Mouse (Mus musculus): ENCODE data around the gene Cib3.
A peak's percentile ranks its signal among the peaks of the same experiment; 100 is the strongest.

Cib3 gene

GRCm38 (mm10) chr8:72210222-72210621 is 2.4 kb downstream of the Cib3 start:
- no peak for DNase-seq (ENCODE audit: low read depth)

GRCm38 (mm10) chr8:72208582-72208981 is 4.1 kb downstream of the Cib3 start:
- no peak for DNase-seq (ENCODE audit: low read depth)

- no peak for DNase-seq (ENCODE audit: low read depth)
Measured at GRCm38 (mm10) chr8:72197997-72198396, 14.6 kb downstream of the Cib3 start.

GRCm38 (mm10) chr8:72192065-72192464 is 20.6 kb downstream of the Cib3 start:
- DNase-seq (ENCODE audit: low read depth), result no peak

GRCm38 (mm10) chr8:72190215-72190539 is 22.5 kb downstream of the Cib3 start:
- no peak for DNase-seq (ENCODE audit: low read depth)

GRCm38 (mm10) chr8:72189417-72190214 is 23.0 kb downstream of the Cib3 start, which contains the start of gene Hsh2d:
TSS of gene Hsh2d (plus strand) at chr8:72189638.
- DNase-seq (ENCODE audit: low read depth), result no peak

- no peak for DNase-seq (ENCODE audit: low read depth)
Measured at GRCm38 (mm10) chr8:72187793-72188331, 24.8 kb downstream of the Cib3 start.

GRCm38 (mm10) chr8:72183554-72184202 is 29.0 kb downstream of the Cib3 start:
- DNase-seq (ENCODE audit: low read depth), result no peak

- peak; percentile 33 for DNase-seq (ENCODE audit: low read depth)
Measured at GRCm38 (mm10) chr8:72177346-72177925, 35.2 kb downstream of the Cib3 start.

GRCm38 (mm10) chr8:72169681-72170249 is 42.9 kb downstream of the Cib3 start:
- DNase-seq (ENCODE audit: low read depth), result no peak

GRCm38 (mm10) chr8:72169098-72169668 is 43.5 kb downstream of the Cib3 start:
- no peak for DNase-seq (ENCODE audit: low read depth)

- DNase-seq (ENCODE audit: low read depth), result no peak
Measured at GRCm38 (mm10) chr8:72162821-72163220, 49.8 kb downstream of the Cib3 start.

- DNase-seq (ENCODE audit: low read depth), result peak; percentile 100
Measured at GRCm38 (mm10) chr8:72160707-72161697, 51.6 kb downstream of the Cib3 start, which contains the start of gene Rab8a. TSS of gene Rab8a (plus strand) at chr8:72161200.

- DNase-seq (ENCODE audit: low read depth), result no peak
Measured at GRCm38 (mm10) chr8:72160007-72160406, 52.6 kb downstream of the Cib3 start.

GRCm38 (mm10) chr8:72158726-72159125 is 53.9 kb downstream of the Cib3 start:
- no peak for DNase-seq (ENCODE audit: low read depth)

- DNase-seq (ENCODE audit: low read depth), result peak; percentile 29
Measured at GRCm38 (mm10) chr8:72158096-72158495, 54.5 kb downstream of the Cib3 start.
